Comparison of ENCODE assay signal across 28 mouse cellular contexts in the genomic region with DNA sequence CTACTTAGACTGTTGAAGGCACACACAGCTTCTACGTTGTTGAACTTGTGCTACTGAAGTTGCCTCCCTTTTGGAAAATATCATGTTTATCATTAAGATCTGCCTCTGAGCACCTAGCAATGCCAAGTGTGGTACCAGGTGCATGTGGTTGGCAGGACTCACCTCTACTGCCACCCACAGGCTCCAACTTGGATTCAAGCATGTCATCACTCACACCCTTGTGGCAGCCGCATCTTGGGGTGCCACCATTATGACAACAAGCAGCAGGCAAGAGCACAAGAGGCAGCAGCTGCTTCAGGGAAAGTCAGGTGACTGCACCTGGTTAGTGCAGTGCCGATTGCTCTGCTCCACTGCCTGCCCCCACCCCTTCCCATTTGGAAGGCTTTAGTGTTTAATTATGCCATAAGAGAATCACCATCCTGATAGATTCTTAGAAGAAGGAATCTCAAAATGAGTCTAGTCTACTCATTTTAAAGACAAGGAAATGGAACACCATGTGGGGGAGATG.
DNase-seq lines count a peak whose midpoint lies in the region; ATAC-seq and TF ChIP-seq lines count a peak whose summit lies in the region.
"Had no signal": no experiment of that assay in that cellular context is flagged by ENCODE, and none has a peak within 500 bp of the region (broad histone marks: within the 10 kb centered on the region; RNA-seq: fewer than 3 reads in every experiment).

No protein-coding gene starts in this region.

- no peaks in the 10 kb centered on the region for H3K27me3 ChIP-seq in hindbrain, embryonic 15.5 days
- no peaks in the 10 kb centered on the region for H3K27me3 ChIP-seq in hindbrain, embryonic 16.5 days (replicated peaks; ENCODE audit: control insufficient read depth, insufficient read depth, low read length)
- H3K27me3 ChIP-seq in midbrain, postnatal 0 days (ENCODE audit: insufficient read depth, low read length) = no peaks in the 10 kb centered on the region
- H3K27me3 ChIP-seq in midbrain, embryonic 13.5 days = no peaks in the 10 kb centered on the region
- H3K27me3 ChIP-seq: forebrain, embryonic 15.5 days; heart, embryonic 13.5 days; kidney, embryonic 15.5 days; limb, embryonic 13.5 days; liver, embryonic 12.5 days had no signal

- no peaks in the 10 kb centered on the region for H3K9me3 ChIP-seq in hindbrain, embryonic 15.5 days
- no peaks in the 10 kb centered on the region for H3K9me3 ChIP-seq in hindbrain, embryonic 16.5 days (ENCODE audit: control insufficient read depth, low read length)
- no peaks in the 10 kb centered on the region for H3K9me3 ChIP-seq in midbrain, postnatal 0 days (ENCODE audit: low read length)
- 0 out of 2 replicates have a peak, but pooled peaks cover 2% of the 10 kb centered on the region for H3K9me3 ChIP-seq in midbrain, embryonic 13.5 days
- H3K9me3 ChIP-seq: forebrain, embryonic 15.5 days; heart, embryonic 13.5 days; kidney, embryonic 15.5 days; limb, embryonic 13.5 days; liver, embryonic 12.5 days had no signal

- no peak for DNase-seq in midbrain, postnatal 0 days (ENCODE audit: low spot score)
- DNase-seq in thymus, postnatal 10 days (ENCODE audit: low spot score in 2 of 2) = peak; percentile 49 to 61
- no peak for DNase-seq in right cerebral cortex, postnatal 4 days
- no peak for DNase-seq in ovary, postnatal 10 days (ENCODE audit: low spot score)
- DNase-seq: adrenal gland, postnatal 10 days; cerebellum, adult 8-10 months; cerebellum, postnatal 25 days; gastrocnemius, adult 2 months; gastrocnemius, postnatal 36 days; heart, adult 2 months; heart, postnatal 10 days; kidney, adult 18-20 months; lung, adult 2 months; lung, postnatal 10 days; midbrain, embryonic 14.5 days; right cerebral cortex, adult 18-20 months had no signal

- WGBS in hindbrain, embryonic 15.5 days = 78% methylated on average over 3 of the region's 3 CpGs
- WGBS in hindbrain, embryonic 16.5 days = 64% methylated on average over 3 of the region's 3 CpGs
- WGBS in midbrain, postnatal 0 days = 84% methylated on average over 3 of the region's 3 CpGs
- WGBS in midbrain, embryonic 13.5 days = 81% methylated on average over 3 of the region's 3 CpGs

- TF ChIP-seq CTCF in midbrain, postnatal 0 days (IDR thresholded peaks at IDR 0.05) = 0 out of 2 replicates have a peak, but pooled peaks have one; percentile 15

- no peak overlapping the region for H3K9ac ChIP-seq in hindbrain, embryonic 15.5 days
- H3K9ac ChIP-seq in hindbrain, embryonic 16.5 days (ENCODE audit: low read depth, low read length) = no peak overlapping the region
- no peak overlapping the region for H3K9ac ChIP-seq in midbrain, postnatal 0 days (replicated peaks; ENCODE audit: low read length, poor library complexity, severe bottlenecking)
- no peak overlapping the region for H3K9ac ChIP-seq in midbrain, embryonic 13.5 days (replicated peaks)
- H3K9ac ChIP-seq: forebrain, embryonic 15.5 days; heart, embryonic 13.5 days; kidney, embryonic 15.5 days; limb, embryonic 13.5 days; liver, embryonic 12.5 days had no signal

- no peak overlapping the region for H3K27ac ChIP-seq in hindbrain, embryonic 15.5 days (replicated peaks)
- H3K27ac ChIP-seq in hindbrain, embryonic 16.5 days (ENCODE audit: low read depth, low read length) = no peak overlapping the region
- H3K27ac ChIP-seq in midbrain, postnatal 0 days (ENCODE audit: low read depth, low read length) = no peak overlapping the region
- H3K27ac ChIP-seq in midbrain, embryonic 13.5 days = no peak overlapping the region
- H3K27ac ChIP-seq: forebrain, embryonic 15.5 days; gastrocnemius, adult 2 months; heart, adult 2 months; heart, embryonic 13.5 days; kidney, embryonic 15.5 days; limb, embryonic 13.5 days; liver, embryonic 12.5 days; macrophage; stomach, postnatal 0 days had no signal

- no peak overlapping the region for H3K4me3 ChIP-seq in hindbrain, embryonic 15.5 days
- no peak overlapping the region for H3K4me3 ChIP-seq in hindbrain, embryonic 16.5 days (ENCODE audit: low read length)
- H3K4me3 ChIP-seq in midbrain, postnatal 0 days (ENCODE audit: low read depth, low read length) = no peak overlapping the region
- H3K4me3 ChIP-seq in midbrain, embryonic 13.5 days (replicated peaks) = no peak overlapping the region
- H3K4me3 ChIP-seq: forebrain, embryonic 15.5 days; gastrocnemius, adult 2 months; heart, adult 2 months; heart, embryonic 13.5 days; kidney, embryonic 15.5 days; limb, embryonic 13.5 days; liver, embryonic 12.5 days had no signal

- H3K4me2 ChIP-seq in hindbrain, embryonic 15.5 days = no peak overlapping the region
- H3K4me2 ChIP-seq in hindbrain, embryonic 16.5 days (ENCODE audit: low read length) = no peak overlapping the region
- H3K4me2 ChIP-seq in midbrain, postnatal 0 days (ENCODE audit: low read depth, low read length, poor library complexity, severe bottlenecking) = no peak overlapping the region
- no peak overlapping the region for H3K4me2 ChIP-seq in midbrain, embryonic 13.5 days (replicated peaks)
- H3K4me2 ChIP-seq: forebrain, embryonic 15.5 days; heart, embryonic 13.5 days; kidney, embryonic 15.5 days; limb, embryonic 13.5 days; liver, embryonic 12.5 days had no signal

- 0 out of 2 replicates have a peak, but pooled peaks have one; percentile 59 for ATAC-seq in hindbrain, embryonic 15.5 days (ENCODE audit: low FRiP score, low read depth)
- no peak for ATAC-seq in hindbrain, embryonic 16.5 days
- ATAC-seq in midbrain, postnatal 0 days (ENCODE audit: low FRiP score) = no peak
- no peak for ATAC-seq in midbrain, embryonic 13.5 days
- no peak for ATAC-seq in erythroblast, adult 5-6 weeks (replicated peaks; ENCODE audit: low FRiP score, poor library complexity, severe bottlenecking)
- ATAC-seq: forebrain, embryonic 15.5 days; liver, embryonic 12.5 days had no signal

- no peaks in the 10 kb centered on the region for H3K36me3 ChIP-seq in hindbrain, embryonic 15.5 days
- no peaks in the 10 kb centered on the region for H3K36me3 ChIP-seq in hindbrain, embryonic 16.5 days (ENCODE audit: control insufficient read depth, insufficient read depth, low read length)
- H3K36me3 ChIP-seq in midbrain, postnatal 0 days (ENCODE audit: insufficient read depth, low read length) = no peaks in the 10 kb centered on the region
- no peaks in the 10 kb centered on the region for H3K36me3 ChIP-seq in midbrain, embryonic 13.5 days
- H3K36me3 ChIP-seq: forebrain, embryonic 15.5 days; G1E; heart, embryonic 13.5 days; kidney, embryonic 15.5 days; limb, embryonic 13.5 days; liver, embryonic 12.5 days had no signal

- no peaks in the 10 kb centered on the region for H3K4me1 ChIP-seq in hindbrain, embryonic 15.5 days (replicated peaks)
- no peaks in the 10 kb centered on the region for H3K4me1 ChIP-seq in hindbrain, embryonic 16.5 days (ENCODE audit: control insufficient read depth, insufficient read depth, low read depth, low read length)
- no peaks in the 10 kb centered on the region for H3K4me1 ChIP-seq in midbrain, postnatal 0 days (ENCODE audit: insufficient read depth, low read length)
- no peaks in the 10 kb centered on the region for H3K4me1 ChIP-seq in midbrain, embryonic 13.5 days (replicated peaks)
- H3K4me1 ChIP-seq: forebrain, embryonic 15.5 days; kidney, embryonic 15.5 days; limb, embryonic 13.5 days; liver, embryonic 12.5 days had no signal

Comparison
In these comparisons a context has a peak if more than half of its experiments do, and no peak if none do; other contexts are left out.
1. DNase-seq: peak in thymus, postnatal 10 days (2 of 2); none in midbrain, postnatal 0 days (single experiment), right cerebral cortex, postnatal 4 days (single experiment) and ovary, postnatal 10 days (single experiment).